Comparison of ENCODE assay signal across 8 mouse cellular contexts in the genomic region with DNA sequence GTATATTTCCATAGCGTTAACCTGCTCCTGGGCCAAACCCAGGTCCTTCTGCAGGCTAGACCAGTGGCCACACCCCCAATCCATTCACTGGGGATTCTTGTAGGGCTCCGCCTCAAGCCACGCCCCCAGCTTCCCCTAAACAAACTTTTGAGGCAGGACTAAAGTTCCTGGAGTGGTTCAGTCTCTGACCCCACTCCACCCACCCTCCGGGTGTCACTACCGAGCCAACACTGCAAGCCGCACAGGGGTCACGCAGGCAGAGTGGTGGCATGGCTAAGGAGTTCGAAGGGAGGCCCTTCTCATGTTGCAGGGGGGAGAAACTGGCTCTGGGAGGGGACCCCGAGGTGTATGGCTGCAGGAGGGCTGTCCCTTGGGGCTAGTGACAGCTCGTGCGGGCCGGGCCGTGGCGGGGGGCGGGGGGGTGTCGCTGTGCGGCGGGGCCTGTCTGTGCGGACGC. TPM values are rescaled to one million over a fixed set of nuclear protein-coding genes. Genes with fewer than 3 reads are reported as not detected.
DNase-seq lines count a peak whose midpoint lies in the region; ATAC-seq and TF ChIP-seq lines count a peak whose summit lies in the region.

No protein-coding gene starts in this region.

- peak overlapping the region; percentile 86 for H3K4me3 ChIP-seq in heart, adult 2 months
- H3K4me3 ChIP-seq in kidney, adult 2 months (ENCODE audit: insufficient read depth, low read depth, low read length), result peak overlapping the region; percentile 78
- H3K4me3 ChIP-seq in liver, embryonic 16.5 days (ENCODE audit: low read depth, low read length), result peak overlapping the region; percentile 70
- peak overlapping the region; percentile 86 for H3K4me3 ChIP-seq in neural tube, embryonic 11.5 days (ENCODE audit: low read depth, low read length)
- H3K4me3 ChIP-seq in testis, adult 2 months (ENCODE audit: control insufficient read depth, low read depth, low read length), result peak overlapping the region; percentile 76

- H3K4me1 ChIP-seq in heart, adult 2 months (ENCODE audit: control insufficient read depth, insufficient read depth, low read length), result peaks cover 15% of the 10 kb centered on the region
- peaks cover 39% of the 10 kb centered on the region for H3K4me1 ChIP-seq in kidney, adult 2 months (ENCODE audit: control insufficient read depth, insufficient read depth, low read length)
- H3K4me1 ChIP-seq in liver, embryonic 16.5 days (ENCODE audit: control insufficient read depth, low read depth, low read length), result peaks cover 33% of the 10 kb centered on the region
- peaks cover 17% of the 10 kb centered on the region for H3K4me1 ChIP-seq in neural tube, embryonic 11.5 days (ENCODE audit: control insufficient read depth, insufficient read depth, low read length)
- H3K4me1 ChIP-seq in testis, adult 2 months (ENCODE audit: control insufficient read depth, insufficient read depth, low read length), result peaks cover 45% of the 10 kb centered on the region

- no peaks in the 10 kb centered on the region for H3K9me3 ChIP-seq in liver, embryonic 16.5 days (replicated peaks; ENCODE audit: control insufficient read depth, low read length)
- no peaks in the 10 kb centered on the region for H3K9me3 ChIP-seq in neural tube, embryonic 11.5 days (ENCODE audit: control insufficient read depth, low read length)

- peak; percentile 62 for ATAC-seq in liver, embryonic 16.5 days (ENCODE audit: low read depth)
- 0 out of 2 replicates have a peak, but pooled peaks have one; percentile 10 for ATAC-seq in neural tube, embryonic 11.5 days (ENCODE audit: insufficient read depth, low FRiP score, low TSS enrichment)

- peak; percentile 97 for TF ChIP-seq POLR2A in heart, adult 2 months (IDR thresholded peaks at IDR 0.05; ENCODE audit: insufficient read depth, low read depth, low read length)
- peak; percentile 72 for TF ChIP-seq POLR2A in kidney, adult 2 months (IDR thresholded peaks at IDR 0.05; ENCODE audit: low read depth, low read length)
- TF ChIP-seq POLR2A in testis, adult 2 months (IDR thresholded peaks at IDR 0.05; ENCODE audit: control insufficient read depth, low read depth, low read length), result peak; percentile 46; the same call in 1 of the 2 replicates

- peak overlapping the region; percentile 93 for H3K4me2 ChIP-seq in liver, embryonic 16.5 days (ENCODE audit: low read depth, low read length)
- peak overlapping the region; percentile 88 for H3K4me2 ChIP-seq in neural tube, embryonic 11.5 days (ENCODE audit: low read depth)

- peak; percentile 70; the same call in 1 of the 2 replicates for TF ChIP-seq EP300 in heart, adult 2 months (IDR thresholded peaks at IDR 0.05; ENCODE audit: insufficient read depth, low read depth, low read length)

- peak overlapping the region; percentile 99 for H3K27ac ChIP-seq in heart, adult 2 months
- H3K27ac ChIP-seq in kidney, adult 2 months (ENCODE audit: insufficient read depth, low read depth, low read length), result peak overlapping the region; percentile 98
- H3K27ac ChIP-seq in liver, embryonic 16.5 days (ENCODE audit: low read length), result peak overlapping the region; percentile 91
- peak overlapping the region; percentile 77; the same call in 1 of the 2 replicates for H3K27ac ChIP-seq in neural tube, embryonic 11.5 days (ENCODE audit: low read depth, low read length)
- H3K27ac ChIP-seq in testis, adult 2 months (ENCODE audit: control insufficient read depth, insufficient read depth, low read depth, low read length), result peak overlapping the region; percentile 71

- no peak; the same call in 1 of the 2 replicates for TF ChIP-seq CTCF in heart, adult 2 months (IDR thresholded peaks at IDR 0.05)
- 0 out of 2 replicates have a peak, but pooled peaks have one; percentile 4 for TF ChIP-seq CTCF in kidney, adult 2 months (conservative IDR thresholded peaks at IDR 0.05; ENCODE audit: insufficient read depth, insufficient read length, low read depth, low read length)
- no peak for TF ChIP-seq CTCF in testis, adult 2 months (IDR thresholded peaks at IDR 0.05; ENCODE audit: control insufficient read depth, insufficient read depth, insufficient replicate concordance, low read depth, low read length)

- no peaks in the 10 kb centered on the region for H3K27me3 ChIP-seq in heart, adult 2 months (ENCODE audit: control insufficient read depth, insufficient read depth, low read length)
- H3K27me3 ChIP-seq in kidney, adult 2 months (replicated peaks; ENCODE audit: control insufficient read depth, insufficient read depth, low read length), result no peaks in the 10 kb centered on the region
- peaks cover 72% of the 10 kb centered on the region for H3K27me3 ChIP-seq in liver, embryonic 16.5 days (ENCODE audit: control insufficient read depth, insufficient read depth, low read depth, low read length)
- peaks cover 53% of the 10 kb centered on the region for H3K27me3 ChIP-seq in neural tube, embryonic 11.5 days (ENCODE audit: control insufficient read depth, insufficient read depth, low read length)
- H3K27me3 ChIP-seq in testis, adult 2 months (ENCODE audit: control insufficient read depth, insufficient read depth, low read length), result no peaks in the 10 kb centered on the region

- intact Hi-C loops in heart, adult 2 months (cut with DNase I), result loop anchor here (1.0 kb wide), 1 partner anchor 18 kb away; no protein-coding TSS in a partner anchor

- peaks cover 5% of the 10 kb centered on the region; the same call in 1 of the 2 replicates for H3K79me2 ChIP-seq in heart, adult 2 months (replicated peaks; ENCODE audit: control insufficient read depth, insufficient read depth, low read length)

- peak overlapping the region; percentile 91 for H3K9ac ChIP-seq in heart, adult 2 months (ENCODE audit: low read depth, low read length)
- H3K9ac ChIP-seq in liver, embryonic 16.5 days (ENCODE audit: low read depth, low read length), result peak overlapping the region; percentile 76
- H3K9ac ChIP-seq in neural tube, embryonic 11.5 days (ENCODE audit: low read length), result peak overlapping the region; percentile 90

- WGBS in heart, adult 2 months, result under 1% methylated on average over 20 of the region's 20 CpGs
- WGBS in kidney, adult 2 months, result under 1% methylated on average over 20 of the region's 20 CpGs
- WGBS in liver, embryonic 16.5 days (ENCODE audit: insufficient replicate concordance), result 0% methylated on average over 20 of the region's 20 CpGs
- under 1% methylated on average over 20 of the region's 20 CpGs for WGBS in neural tube, embryonic 11.5 days

- H3K36me3 ChIP-seq in heart, adult 2 months (ENCODE audit: control insufficient read depth, insufficient read depth, low read length), result no peaks in the 10 kb centered on the region
- H3K36me3 ChIP-seq in kidney, adult 2 months (ENCODE audit: control insufficient read depth, insufficient read depth, low read length), result no peaks in the 10 kb centered on the region
- H3K36me3 ChIP-seq in liver, embryonic 16.5 days (ENCODE audit: control insufficient read depth, insufficient read depth), result no peaks in the 10 kb centered on the region
- H3K36me3 ChIP-seq in neural tube, embryonic 11.5 days (ENCODE audit: control insufficient read depth, insufficient read depth, low read length), result no peaks in the 10 kb centered on the region
- H3K36me3 ChIP-seq in testis, adult 2 months (ENCODE audit: control insufficient read depth, insufficient read depth, low read length), result no peaks in the 10 kb centered on the region

- peak; percentile 82 for DNase-seq in layer of hippocampus, adult 11-12 months (ENCODE audit: low spot score)
- DNase-seq in layer of hippocampus, adult 9-10 months (ENCODE audit: low spot score), result no peak
- DNase-seq in embryo, embryonic 9.5 days (ENCODE audit: extremely low spot score), result peak; percentile 79
- DNase-seq in heart, adult 2 months, result peak; percentile 90 to 93
- DNase-seq in kidney, adult 2 months, result peak; percentile 98
- peak; percentile 79 for DNase-seq in neural tube, embryonic 11.5 days (ENCODE audit: low spot score)

RNA-seq across cellular contexts. Expression of gene Nfic, which starts 25.8 kb away (rescaled TPM):
- 100 to 1,000 TPM in 1 of 2 experiments, 10 to 100 TPM in 1; 94.2 to 104 TPM for total RNA-seq in heart, adult 2 months (2021)
- 59.9 and 80.1 TPM in 2 replicates for polyA plus RNA-seq in heart, adult 2 months (2012; rRNA removed)
- 64.7 and 82.5 TPM in 2 replicates for polyA plus RNA-seq in kidney, adult 2 months (2012; rRNA removed)
- 10.2 and 12.0 TPM in 2 replicates for polyA plus RNA-seq in liver, embryonic 16.5 days (2015; fragmentation: Nextera tagmentation; extraction: Ambion mirVana)
- polyA plus RNA-seq in neural tube, embryonic 11.5 days (2014; fragmentation: Nextera tagmentation; extraction: Ambion mirVana), result 16.8 TPM in 2 replicates
- polyA plus RNA-seq in testis, adult 2 months (2012; rRNA removed), result 9.8 and 9.9 TPM in 2 replicates

RNA-seq across cellular contexts. Expression of gene Smim24, which starts 36.8 kb away (rescaled TPM):
- 1 to 10 TPM; 2.0 to 2.3 TPM for total RNA-seq in heart, adult 2 months (2021)
- polyA plus RNA-seq in heart, adult 2 months (2012; rRNA removed), result 8.3 and 8.6 TPM in 2 replicates
- 693 and 694 TPM in 2 replicates for polyA plus RNA-seq in kidney, adult 2 months (2012; rRNA removed)
- 1.7 and 4.1 TPM in 2 replicates for polyA plus RNA-seq in liver, embryonic 16.5 days (2015; fragmentation: Nextera tagmentation; extraction: Ambion mirVana)
- polyA plus RNA-seq in neural tube, embryonic 11.5 days (2014; fragmentation: Nextera tagmentation; extraction: Ambion mirVana), result 1.9 and 3.5 TPM in 2 replicates
- polyA plus RNA-seq in testis, adult 2 months (2012; rRNA removed), result 3,568 and 3,612 TPM in 2 replicates

RNA-seq across cellular contexts. Expression of gene Gm48552, which starts 40.8 kb away (rescaled TPM):
- 1 to 10 TPM in 1 of 2 experiments, not detected in 1; 1.2 TPM for total RNA-seq in heart, adult 2 months (2021)
- polyA plus RNA-seq in heart, adult 2 months (2012; rRNA removed), result 0.88 and 1.2 TPM in 2 replicates
- polyA plus RNA-seq in kidney, adult 2 months (2012; rRNA removed), result 1.0 and 2.8 TPM in 2 replicates
- polyA plus RNA-seq in liver, embryonic 16.5 days (2015; fragmentation: Nextera tagmentation; extraction: Ambion mirVana), result 0.44 and 0.48 TPM in 2 replicates
- polyA plus RNA-seq in neural tube, embryonic 11.5 days (2014; fragmentation: Nextera tagmentation; extraction: Ambion mirVana), result 0.97 and 1.3 TPM in 2 replicates
- 0.65 TPM in 1 of 2 replicates, not detected in the other for polyA plus RNA-seq in testis, adult 2 months (2012; rRNA removed)

RNA-seq across cellular contexts. Expression of gene Gm48551, which starts 45.4 kb away (rescaled TPM):
- 1 to 10 TPM in 1 of 2 experiments, under 1 TPM in 1; 0.73 to 1.9 TPM for total RNA-seq in heart, adult 2 months (2021)
- polyA plus RNA-seq in heart, adult 2 months (2012; rRNA removed), result 2.1 and 3.5 TPM in 2 replicates
- polyA plus RNA-seq in kidney, adult 2 months (2012; rRNA removed), result 2.1 and 2.3 TPM in 2 replicates
- polyA plus RNA-seq in liver, embryonic 16.5 days (2015; fragmentation: Nextera tagmentation; extraction: Ambion mirVana), result 0.54 and 0.55 TPM in 2 replicates
- polyA plus RNA-seq in neural tube, embryonic 11.5 days (2014; fragmentation: Nextera tagmentation; extraction: Ambion mirVana), result 1.7 and 3.0 TPM in 2 replicates
- polyA plus RNA-seq in testis, adult 2 months (2012; rRNA removed), result 1.2 and 1.6 TPM in 2 replicates

RNA-seq across cellular contexts. Expression of gene Dohh, which starts 45.4 kb away (rescaled TPM):
- 10 to 100 TPM; 46.6 to 53.8 TPM for total RNA-seq in heart, adult 2 months (2021)
- 48.5 and 56.9 TPM in 2 replicates for polyA plus RNA-seq in heart, adult 2 months (2012; rRNA removed)
- polyA plus RNA-seq in kidney, adult 2 months (2012; rRNA removed), result 60.6 and 79.8 TPM in 2 replicates
- polyA plus RNA-seq in liver, embryonic 16.5 days (2015; fragmentation: Nextera tagmentation; extraction: Ambion mirVana), result 46.3 and 48.3 TPM in 2 replicates
- polyA plus RNA-seq in neural tube, embryonic 11.5 days (2014; fragmentation: Nextera tagmentation; extraction: Ambion mirVana), result 64.1 and 76.1 TPM in 2 replicates
- 38.5 and 46.3 TPM in 2 replicates for polyA plus RNA-seq in testis, adult 2 months (2012; rRNA removed)

Comparison
In these comparisons a context has a peak if more than half of its experiments do, and no peak if none do; other contexts are left out.
1. POLR2A ChIP-seq: peak in every context shown above with its lines; median percentile 97 in heart, adult 2 months; 72 in kidney, adult 2 months; 46 in testis, adult 2 months.
2. RNA of gene Smim24, which starts 36.8 kb away (polyA plus RNA-seq): 3,568 to 3,612 TPM in testis, adult 2 months and 693 to 694 TPM in kidney, adult 2 months; 8.3 to 8.6 TPM in heart, adult 2 months, 1.7 to 4.1 TPM in liver, embryonic 16.5 days and 1.9 to 3.5 TPM in neural tube, embryonic 11.5 days; every median in the first group is over 10 times any median in the second.
3. Peak in every context shown above with its lines, with median percentiles within 50 percentile points of each other: H3K27ac ChIP-seq, H3K4me3 ChIP-seq and H3K9ac ChIP-seq.